Mouse (Mus musculus): Measurements from ENCODE around the gene Olfr351. TPM values are rescaled to one million over a fixed set of nuclear protein-coding genes. Genes with fewer than 3 reads are reported as not detected.

The Olfr351 gene
- under 1 TPM; 0.12 TPM for total RNA-seq (2021)
- long read RNA-seq, experiment 1 = 0 reads
- long read RNA-seq, experiment 2 = 0 reads

DNA sequence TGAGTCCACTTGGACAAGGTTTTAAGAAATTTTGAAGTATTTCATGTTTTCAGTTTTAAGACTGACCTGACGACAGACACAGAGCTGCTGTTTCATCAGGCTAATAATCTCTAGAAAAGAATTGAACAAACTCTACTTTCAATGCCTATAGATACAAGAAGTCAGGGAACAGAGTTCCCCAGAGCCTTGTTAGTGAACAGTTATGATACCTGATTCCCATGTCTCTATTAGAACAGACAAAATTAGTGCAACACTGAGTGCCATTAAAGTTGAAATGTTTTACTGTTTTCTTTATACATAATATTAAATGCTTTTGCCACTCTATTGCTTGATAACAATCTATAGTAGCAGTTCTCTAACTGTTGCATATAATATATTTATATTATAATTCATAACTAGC, at the start of gene Olfr351:
Gene Olfr351, minus strand, starts transcription at position 101 of the 400 bp plus-strand sequence.
- DNase-seq (ENCODE audit: low spot score in 2 of 2) = no peak

DNA sequence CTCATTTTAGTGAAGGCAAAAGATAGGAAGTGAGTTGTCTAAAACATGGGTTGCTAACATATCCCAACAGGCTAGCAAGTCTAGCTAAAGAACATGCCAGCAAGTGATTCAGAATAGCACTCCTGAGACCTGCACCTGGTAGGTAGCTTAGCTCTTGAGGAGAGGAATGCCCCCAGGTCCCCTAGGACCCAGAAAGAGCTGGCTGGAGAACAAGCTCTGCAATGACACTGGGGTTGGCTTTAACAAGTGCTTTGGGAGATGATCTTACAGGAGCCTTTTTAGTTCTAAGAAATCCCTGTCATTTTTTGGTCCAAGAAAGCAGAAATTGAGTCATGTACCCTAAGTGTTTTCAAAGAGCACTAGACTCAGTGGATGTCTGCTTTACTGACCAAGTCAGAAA, 42.9 kb upstream of the Olfr351 start, which contains the start of gene Olfr354:
Gene Olfr354, plus strand, starts transcription at position 301 of the 400 bp plus-strand sequence.
- DNase-seq (ENCODE audit: low spot score in 2 of 2) = no peak

DNA sequence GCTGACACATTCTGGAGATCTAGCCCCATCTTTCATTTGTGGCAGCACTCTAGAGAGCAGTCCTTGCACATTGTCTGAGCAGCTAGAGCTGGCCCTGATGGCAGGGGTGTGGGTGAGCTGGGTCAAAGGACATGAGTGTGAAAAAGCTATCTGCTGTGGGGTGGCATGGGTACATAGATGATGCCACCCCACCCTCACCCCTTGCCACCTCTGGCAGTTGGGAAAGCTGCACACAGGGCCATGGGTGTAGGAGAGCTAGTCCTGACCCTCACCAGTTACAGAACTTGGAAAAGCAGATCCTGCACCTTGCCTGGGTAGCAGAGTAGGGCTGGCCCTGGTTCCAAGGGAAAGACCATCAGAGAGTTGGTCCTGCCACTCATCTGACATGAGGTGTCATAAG, 34.7 kb upstream of the Olfr351 start:
- DNase-seq (ENCODE audit: low spot score in 2 of 2) = no peak

DNA sequence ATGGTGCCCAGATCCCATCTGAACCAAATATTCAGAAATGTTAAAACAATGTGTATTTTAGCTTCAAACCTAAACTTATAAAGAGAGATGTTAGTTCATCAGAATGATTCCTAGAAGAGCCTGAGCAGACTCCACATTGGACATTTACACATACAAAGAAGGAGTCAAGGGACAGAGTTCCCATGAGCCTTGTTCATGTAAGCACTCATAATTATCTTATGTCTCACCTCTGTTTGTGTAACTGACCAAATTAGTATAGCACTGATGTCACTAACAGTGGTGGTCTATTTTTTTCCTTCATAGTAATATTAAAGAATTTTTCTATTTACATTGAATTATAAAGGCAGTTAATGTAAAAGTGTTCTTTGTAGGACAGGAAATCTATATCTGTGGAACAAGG, 30.4 kb upstream of the Olfr351 start, which contains the start of gene Olfr353:
Gene Olfr353, minus strand, starts transcription at position 101 of the 400 bp plus-strand sequence.
- DNase-seq (ENCODE audit: low spot score in 2 of 2) = no peak

DNA sequence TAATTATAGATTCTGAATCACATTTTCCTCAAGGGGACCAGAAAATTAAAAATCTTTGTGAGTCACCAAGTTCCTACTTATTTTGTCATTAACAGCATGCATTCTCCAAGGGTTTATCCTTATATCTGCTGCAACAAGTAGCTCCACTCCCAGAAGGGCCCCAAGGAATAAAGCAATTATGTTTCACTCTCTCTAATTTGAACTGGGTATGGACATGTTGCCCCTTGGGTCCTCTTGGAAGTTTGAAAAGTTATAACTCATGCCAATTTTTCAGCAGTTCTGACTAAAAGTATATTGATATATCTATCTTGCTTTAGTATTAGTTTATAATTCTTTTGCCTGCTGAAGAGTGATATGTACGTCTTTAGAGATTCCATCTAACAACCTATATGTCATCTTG, 5.7 kb upstream of the Olfr351 start, which contains the start of gene Olfr352:
Gene Olfr352, plus strand, starts transcription at position 301 of the 400 bp plus-strand sequence.
- no peak for DNase-seq (ENCODE audit: low spot score in 2 of 2)

DNA sequence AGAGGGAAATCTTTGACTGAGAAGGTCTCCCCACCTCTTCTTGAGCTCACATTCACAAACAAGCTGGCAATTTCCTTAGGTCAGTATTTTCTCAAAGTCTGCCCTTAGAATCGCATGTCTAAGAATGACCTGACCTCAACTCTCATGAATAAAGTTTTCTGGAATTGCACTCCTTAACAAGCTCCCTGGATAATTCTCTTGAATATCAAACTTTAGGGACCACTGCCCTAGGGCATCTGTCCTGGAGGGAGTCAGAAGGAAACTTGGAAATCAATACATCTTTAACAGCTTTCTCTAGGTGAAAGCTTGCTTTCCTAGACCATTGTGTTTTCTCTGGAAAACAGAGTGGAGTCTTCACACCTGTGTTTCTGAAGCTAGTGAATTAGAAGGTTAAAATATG, 16.4 kb downstream of the Olfr351 start, which contains the start of gene Olfr350:
Gene Olfr350, plus strand, starts transcription at position 301 of the 400 bp plus-strand sequence.
- no peak for DNase-seq (ENCODE audit: low spot score in 2 of 2)

DNA sequence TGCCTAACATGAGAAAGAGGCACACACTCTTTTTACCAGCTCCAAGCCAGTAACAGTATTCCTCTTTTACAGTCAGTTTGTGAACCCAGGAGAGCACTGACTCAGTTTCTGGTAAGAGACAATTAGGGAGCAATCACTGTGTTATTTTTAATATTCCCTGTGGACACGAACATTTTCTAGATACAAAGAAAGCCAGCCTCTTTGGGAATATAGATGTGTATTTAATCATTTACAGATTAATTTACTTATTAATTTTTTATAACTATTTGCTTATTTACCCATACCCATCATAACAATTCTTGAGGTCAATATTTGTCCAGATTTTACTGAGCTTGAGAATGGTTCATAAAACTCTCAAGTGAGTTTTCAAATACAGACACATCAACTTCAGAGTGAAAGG, 45.5 kb downstream of the Olfr351 start, which contains the start of gene Olfr3:
Gene Olfr3, minus strand, starts transcription at position 101 of the 400 bp plus-strand sequence.
- DNase-seq (ENCODE audit: low spot score in 2 of 2) = no peak

Other genes with a start within 250 kb of the Olfr351 start
- not detected for gene Olfr345, start 222.6 kb downstream of the Olfr351 start, total RNA-seq (2021)
- gene Olfr346, start 176.9 kb downstream of the Olfr351 start, total RNA-seq (2021) = not detected
- gene Olfr347, start 130.8 kb downstream of the Olfr351 start, total RNA-seq (2021) = not detected
- not detected for gene Olfr348, start 78.4 kb downstream of the Olfr351 start, total RNA-seq (2021)
- not detected for gene Olfr50, start 72.1 kb downstream of the Olfr351 start, total RNA-seq (2021)
- gene Olfr3, start 45.6 kb downstream of the Olfr351 start, total RNA-seq (2021) = not detected
- not detected for gene Olfr350, start 16.4 kb downstream of the Olfr351 start, total RNA-seq (2021)
- not detected for gene Olfr352, start 5.8 kb upstream of the Olfr351 start, total RNA-seq (2021)
- gene Olfr353, start 30.3 kb upstream of the Olfr351 start, total RNA-seq (2021) = not detected
- gene Olfr354, start 43.0 kb upstream of the Olfr351 start, total RNA-seq (2021) = not detected
- gene Olfr355, start 66.2 kb upstream of the Olfr351 start, total RNA-seq (2021) = not detected
- not detected for gene Olfr356, start 74.5 kb upstream of the Olfr351 start, total RNA-seq (2021)
- not detected for gene Olfr357, start 131.2 kb upstream of the Olfr351 start, total RNA-seq (2021)
- not detected for gene Olfr358, start 146.7 kb upstream of the Olfr351 start, total RNA-seq (2021)
- not detected for gene Olfr360, start 203.1 kb upstream of the Olfr351 start, total RNA-seq (2021)
- gene Olfr361, start 226.6 kb upstream of the Olfr351 start, total RNA-seq (2021) = not detected